ENCODE assay signal across 8 mouse cellular contexts in the genomic region with DNA sequence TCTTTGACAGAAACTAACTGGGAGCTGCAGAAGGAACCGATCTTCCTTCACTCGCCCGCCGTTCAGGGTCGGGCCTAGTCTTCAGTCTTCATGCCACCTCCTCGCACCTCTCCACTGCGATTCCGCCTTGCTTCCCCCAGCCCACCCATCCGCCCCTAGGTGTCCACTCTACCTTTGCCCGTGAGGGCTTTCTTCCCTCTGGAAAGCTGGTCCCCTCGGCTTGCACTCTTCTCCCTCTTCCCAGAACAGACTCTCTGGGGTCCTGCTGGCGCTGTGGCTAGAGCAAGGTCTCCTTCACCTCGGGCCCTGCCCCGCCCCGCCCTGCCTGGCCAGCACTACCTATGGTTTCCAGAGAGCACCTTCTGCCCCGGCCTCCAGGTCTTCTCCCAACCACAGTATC.
A peak's percentile ranks its signal among the peaks of the same experiment; 100 is the strongest.
DNase-seq lines count a peak whose midpoint lies in the region; ATAC-seq and TF ChIP-seq lines count a peak whose summit lies in the region.

No protein-coding gene starts in this region.

- TF ChIP-seq CTCF in bone marrow macrophage, adult 2 months (IDR thresholded peaks at IDR 0.05; ENCODE audit: low read depth, low read length) = no peak

- H3K4me3 ChIP-seq in heart, embryonic 12.5 days = peak overlapping the region; percentile 95
- H3K4me3 ChIP-seq in bone marrow macrophage, adult 2 months (ENCODE audit: insufficient read depth, low read length) = peak overlapping the region; percentile 75
- peak overlapping the region; percentile 86 for H3K4me3 ChIP-seq in hindbrain, embryonic 12.5 days
- peak overlapping the region; percentile 61 for H3K4me3 ChIP-seq in liver, embryonic 16.5 days (ENCODE audit: low read depth, low read length)
- H3K4me3 ChIP-seq in stomach, embryonic 16.5 days (replicated peaks; ENCODE audit: low read length) = peak overlapping the region; percentile 80

- intact Hi-C loops in heart, postnatal 10 days (cut with DNase I) = no loop called here
- intact Hi-C loops in left cerebral cortex, postnatal 25 days (cut with DNase I) = loop anchor here (5.0 kb wide), 1 partner anchor 84 kb away; no protein-coding TSS in a partner anchor

- ATAC-seq in heart, embryonic 12.5 days (ENCODE audit: insufficient number of reproducible peaks, low FRiP score) = peak; percentile 52
- peak; percentile 44 for ATAC-seq in hindbrain, embryonic 12.5 days (ENCODE audit: low FRiP score)
- no peak for ATAC-seq in liver, embryonic 16.5 days (ENCODE audit: low read depth)
- peak; percentile 21 for ATAC-seq in stomach, embryonic 16.5 days (ENCODE audit: insufficient read depth, low FRiP score)

- peak overlapping the region; percentile 94 for H3K4me2 ChIP-seq in heart, embryonic 12.5 days
- H3K4me2 ChIP-seq in hindbrain, embryonic 12.5 days (replicated peaks) = peak overlapping the region; percentile 78
- H3K4me2 ChIP-seq in liver, embryonic 16.5 days (ENCODE audit: low read depth, low read length) = peak overlapping the region; percentile 73
- H3K4me2 ChIP-seq in stomach, embryonic 16.5 days (ENCODE audit: low read depth, low read length) = peak overlapping the region; percentile 97

- H3K9ac ChIP-seq in heart, embryonic 12.5 days = peak overlapping the region; percentile 76
- H3K9ac ChIP-seq in hindbrain, embryonic 12.5 days = peak overlapping the region; percentile 94
- H3K9ac ChIP-seq in liver, embryonic 16.5 days (ENCODE audit: low read depth, low read length) = peak overlapping the region; percentile 51
- peak overlapping the region; percentile 83 for H3K9ac ChIP-seq in stomach, embryonic 16.5 days (ENCODE audit: low read length)

- no peak for DNase-seq in heart, postnatal 10 days
- DNase-seq in frontal cortex, adult 2 months (ENCODE audit: extremely low spot score in 1 of 2, low spot score in 1 of 2) = no peak
- DNase-seq in left cerebral cortex, postnatal 25 days (ENCODE audit: low spot score in 2 of 2) = no peak

- no peaks in the 10 kb centered on the region for H3K9me3 ChIP-seq in heart, embryonic 12.5 days (replicated peaks)
- H3K9me3 ChIP-seq in hindbrain, embryonic 12.5 days (replicated peaks) = no peaks in the 10 kb centered on the region
- no peaks in the 10 kb centered on the region for H3K9me3 ChIP-seq in liver, embryonic 16.5 days (replicated peaks; ENCODE audit: control insufficient read depth, low read length)
- H3K9me3 ChIP-seq in stomach, embryonic 16.5 days (replicated peaks; ENCODE audit: control insufficient read depth, low read length) = no peaks in the 10 kb centered on the region

- peaks cover 47% of the 10 kb centered on the region for H3K4me1 ChIP-seq in heart, embryonic 12.5 days (replicated peaks)
- H3K4me1 ChIP-seq in bone marrow macrophage, adult 2 months (ENCODE audit: control insufficient read depth, insufficient read depth, low read length) = peaks cover 29% of the 10 kb centered on the region
- H3K4me1 ChIP-seq in hindbrain, embryonic 12.5 days = peaks cover 33% of the 10 kb centered on the region
- H3K4me1 ChIP-seq in liver, embryonic 16.5 days (ENCODE audit: control insufficient read depth, low read depth, low read length) = peaks cover 8% of the 10 kb centered on the region
- peaks cover 24% of the 10 kb centered on the region for H3K4me1 ChIP-seq in stomach, embryonic 16.5 days (ENCODE audit: control insufficient read depth, insufficient read depth, low read length)

- peaks cover 14% of the 10 kb centered on the region for H3K36me3 ChIP-seq in heart, embryonic 12.5 days
- H3K36me3 ChIP-seq in hindbrain, embryonic 12.5 days = no peaks in the 10 kb centered on the region
- no peaks in the 10 kb centered on the region for H3K36me3 ChIP-seq in liver, embryonic 16.5 days (ENCODE audit: control insufficient read depth, insufficient read depth)
- no peaks in the 10 kb centered on the region for H3K36me3 ChIP-seq in stomach, embryonic 16.5 days (ENCODE audit: control insufficient read depth, insufficient read depth, low read length)

- TF ChIP-seq POLR2A in bone marrow macrophage, adult 2 months (IDR thresholded peaks at IDR 0.05; ENCODE audit: borderline replicate concordance, low read depth, low read length) = no peak

- peak overlapping the region; percentile 94 for H3K27ac ChIP-seq in heart, embryonic 12.5 days (ENCODE audit: poor library complexity, severe bottlenecking)
- H3K27ac ChIP-seq in bone marrow macrophage, adult 2 months (ENCODE audit: insufficient read depth, low read depth, low read length) = peak overlapping the region; percentile 56
- peak overlapping the region; percentile 97 for H3K27ac ChIP-seq in hindbrain, embryonic 12.5 days
- peak overlapping the region; percentile 69 for H3K27ac ChIP-seq in liver, embryonic 16.5 days (ENCODE audit: low read length)
- peak overlapping the region; percentile 96 for H3K27ac ChIP-seq in stomach, embryonic 16.5 days (ENCODE audit: low read length)

- WGBS in heart, embryonic 12.5 days = under 1% methylated on average over 16 of the region's 16 CpGs
- WGBS in hindbrain, embryonic 12.5 days = 0% methylated on average over 16 of the region's 16 CpGs
- under 1% methylated on average over 16 of the region's 16 CpGs for WGBS in liver, embryonic 16.5 days (ENCODE audit: insufficient replicate concordance)
- 1% methylated on average over 16 of the region's 16 CpGs for WGBS in stomach, embryonic 16.5 days

- no peaks in the 10 kb centered on the region for H3K27me3 ChIP-seq in heart, embryonic 12.5 days (replicated peaks)
- no peaks in the 10 kb centered on the region for H3K27me3 ChIP-seq in hindbrain, embryonic 12.5 days
- peaks cover 6% of the 10 kb centered on the region for H3K27me3 ChIP-seq in liver, embryonic 16.5 days (ENCODE audit: control insufficient read depth, insufficient read depth, low read depth, low read length)
- H3K27me3 ChIP-seq in stomach, embryonic 16.5 days (ENCODE audit: control insufficient read depth, insufficient read depth, low read length) = no peaks in the 10 kb centered on the region
